Mouse (Mus musculus): ENCODE measurements around the gene Prodh2. TPM values are rescaled to one million over a fixed set of nuclear protein-coding genes. Genes with fewer than 3 reads are reported as not detected.

Gene Prodh2
- total RNA-seq, 1 experiment from 2014 or later = not detected

- no peak for ATAC-seq (replicated peaks in 1 of 2; ENCODE audit: insufficient read depth in 1 of 2, low FRiP score in 2 of 2, low TSS enrichment in 1 of 2, low read depth in 1 of 2, poor library complexity in 2 of 2, severe bottlenecking in 2 of 2)
Observed at GRCm38 (mm10) chr7:30526981-30527380, 33.6 kb downstream of the Prodh2 start.

- ATAC-seq (replicated peaks in 1 of 2; ENCODE audit: insufficient read depth in 1 of 2, low FRiP score in 2 of 2, low TSS enrichment in 1 of 2, low read depth in 1 of 2, poor library complexity in 2 of 2, severe bottlenecking in 2 of 2) = no peak
Observed at GRCm38 (mm10) chr7:30531291-30531815, 37.9 kb downstream of the Prodh2 start.

- ATAC-seq (replicated peaks in 1 of 2; ENCODE audit: insufficient read depth in 1 of 2, low FRiP score in 2 of 2, low TSS enrichment in 1 of 2, low read depth in 1 of 2, poor library complexity in 2 of 2, severe bottlenecking in 2 of 2) = no peak
Observed at GRCm38 (mm10) chr7:30532931-30533330, 39.5 kb downstream of the Prodh2 start.

GRCm38 (mm10) chr7:30533941-30534632 lies 40.7 kb downstream of the Prodh2 start:
- ATAC-seq (replicated peaks in 1 of 2; ENCODE audit: insufficient read depth in 1 of 2, low FRiP score in 2 of 2, low TSS enrichment in 1 of 2, low read depth in 1 of 2, poor library complexity in 2 of 2, severe bottlenecking in 2 of 2) = 0 out of 4 replicates have a peak, but pooled peaks of 1 of the 2 experiments have one; percentile 1

- peak; percentile 86 to 88 for ATAC-seq (replicated peaks in 1 of 2; ENCODE audit: insufficient read depth in 1 of 2, low FRiP score in 2 of 2, low TSS enrichment in 1 of 2, low read depth in 1 of 2, poor library complexity in 2 of 2, severe bottlenecking in 2 of 2)
Observed at GRCm38 (mm10) chr7:30534633-30535577, 41.5 kb downstream of the Prodh2 start, which contains the start of gene Arhgap33. Gene Arhgap33 (minus strand): TSS chr7:30535060.

- ATAC-seq (replicated peaks in 1 of 2; ENCODE audit: insufficient read depth in 1 of 2, low FRiP score in 2 of 2, low TSS enrichment in 1 of 2, low read depth in 1 of 2, poor library complexity in 2 of 2, severe bottlenecking in 2 of 2) = no peak
Observed at GRCm38 (mm10) chr7:30540572-30540971, 47.1 kb downstream of the Prodh2 start.

- ATAC-seq (replicated peaks in 1 of 2; ENCODE audit: insufficient read depth in 1 of 2, low FRiP score in 2 of 2, low TSS enrichment in 1 of 2, low read depth in 1 of 2, poor library complexity in 2 of 2, severe bottlenecking in 2 of 2) = no peak
Observed at GRCm38 (mm10) chr7:30544327-30544726, 50.9 kb downstream of the Prodh2 start.

GRCm38 (mm10) chr7:30549880-30550279 lies 56.5 kb downstream of the Prodh2 start:
- no peak for ATAC-seq (replicated peaks in 1 of 2; ENCODE audit: insufficient read depth in 1 of 2, low FRiP score in 2 of 2, low TSS enrichment in 1 of 2, low read depth in 1 of 2, poor library complexity in 2 of 2, severe bottlenecking in 2 of 2)

- ATAC-seq (replicated peaks in 1 of 2; ENCODE audit: insufficient read depth in 1 of 2, low FRiP score in 2 of 2, low TSS enrichment in 1 of 2, low read depth in 1 of 2, poor library complexity in 2 of 2, severe bottlenecking in 2 of 2) = no peak
Observed at GRCm38 (mm10) chr7:30550603-30551002, 57.2 kb downstream of the Prodh2 start.

GRCm38 (mm10) chr7:30551445-30552101 lies 58.2 kb downstream of the Prodh2 start:
- ATAC-seq (replicated peaks in 1 of 2; ENCODE audit: insufficient read depth in 1 of 2, low FRiP score in 2 of 2, low TSS enrichment in 1 of 2, low read depth in 1 of 2, poor library complexity in 2 of 2, severe bottlenecking in 2 of 2) = peak; percentile 58 to 61

- ATAC-seq (replicated peaks in 1 of 2; ENCODE audit: insufficient read depth in 1 of 2, low FRiP score in 2 of 2, low TSS enrichment in 1 of 2, low read depth in 1 of 2, poor library complexity in 2 of 2, severe bottlenecking in 2 of 2) = peak; percentile 86 to 92
Observed at GRCm38 (mm10) chr7:30552102-30553020, 58.9 kb downstream of the Prodh2 start, which contains the start of the genes Hspb6 and Proser3. Gene Hspb6 (plus strand): TSS chr7:30552178. Gene Proser3 (minus strand): TSS chr7:30552299.

GRCm38 (mm10) chr7:30553021-30553589 lies 59.7 kb downstream of the Prodh2 start:
- no peak for ATAC-seq (replicated peaks in 1 of 2; ENCODE audit: insufficient read depth in 1 of 2, low FRiP score in 2 of 2, low TSS enrichment in 1 of 2, low read depth in 1 of 2, poor library complexity in 2 of 2, severe bottlenecking in 2 of 2)

- no peak for ATAC-seq (replicated peaks in 1 of 2; ENCODE audit: insufficient read depth in 1 of 2, low FRiP score in 2 of 2, low TSS enrichment in 1 of 2, low read depth in 1 of 2, poor library complexity in 2 of 2, severe bottlenecking in 2 of 2)
Observed at GRCm38 (mm10) chr7:30553810-30554584, 60.6 kb downstream of the Prodh2 start.

- ATAC-seq (replicated peaks in 1 of 2; ENCODE audit: insufficient read depth in 1 of 2, low FRiP score in 2 of 2, low TSS enrichment in 1 of 2, low read depth in 1 of 2, poor library complexity in 2 of 2, severe bottlenecking in 2 of 2) = no peak
Observed at GRCm38 (mm10) chr7:30556894-30557536, 63.6 kb downstream of the Prodh2 start.

GRCm38 (mm10) chr7:30557901-30558514 lies 64.6 kb downstream of the Prodh2 start:
- ATAC-seq (replicated peaks in 1 of 2; ENCODE audit: insufficient read depth in 1 of 2, low FRiP score in 2 of 2, low TSS enrichment in 1 of 2, low read depth in 1 of 2, poor library complexity in 2 of 2, severe bottlenecking in 2 of 2) = no peak

Data from hematopoietic stem cell, adult 5-6 weeks (primary cell).